Mouse (Mus musculus): ENCODE measurements around the gene Tpte. TPM values are rescaled to one million over a fixed set of nuclear protein-coding genes. Genes with fewer than 3 reads are reported as not detected.

Tpte gene
- polyA plus RNA-seq, 1 experiment from 2014 or later: not detected

DNA sequence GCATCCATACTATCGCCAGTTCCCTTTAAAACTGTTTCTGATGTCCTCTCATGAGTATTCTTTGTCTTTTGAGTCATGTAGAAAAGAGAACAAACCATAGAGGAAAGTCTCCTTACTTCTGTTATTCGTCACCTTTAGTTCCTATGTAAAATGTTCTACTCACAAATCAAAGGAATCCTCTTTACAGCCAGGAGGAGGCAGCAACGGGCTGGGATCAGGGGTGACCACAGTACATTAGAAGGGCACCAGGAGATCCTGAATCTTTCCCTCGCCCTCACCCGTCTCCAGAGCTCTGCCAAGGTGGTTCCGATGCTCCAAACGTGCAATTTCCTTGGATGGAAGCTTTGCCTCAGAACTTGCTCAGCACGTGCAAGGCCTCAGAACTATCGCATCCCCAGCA lies 28.2 kb downstream of the Tpte start:
- Histone ChIP-seq H3K27ac (ENCODE audit: low read length) (no peak overlapping the region), H3K4me3 (replicated peaks; ENCODE audit: low read length) (no peak overlapping the region), H3K4me1 (replicated peaks; ENCODE audit: control insufficient read depth, insufficient read depth, low read length) (no peaks in the 10 kb centered on the region), H3K9me3 (ENCODE audit: control insufficient read depth, low read length) (no peaks in the 10 kb centered on the region), H3K9ac (replicated peaks; ENCODE audit: low read depth, low read length) (no peak overlapping the region), H3K36me3 (ENCODE audit: control insufficient read depth, insufficient read depth) (no peaks in the 10 kb centered on the region), H3K4me2 (ENCODE audit: low read length) (no peak overlapping the region), H3K27me3 (replicated peaks; ENCODE audit: control insufficient read depth, insufficient read depth, low read length) (no peaks in the 10 kb centered on the region)
- ATAC-seq: no peak
- WGBS: 71% methylated on average over 9 of the region's 9 CpGs

DNA sequence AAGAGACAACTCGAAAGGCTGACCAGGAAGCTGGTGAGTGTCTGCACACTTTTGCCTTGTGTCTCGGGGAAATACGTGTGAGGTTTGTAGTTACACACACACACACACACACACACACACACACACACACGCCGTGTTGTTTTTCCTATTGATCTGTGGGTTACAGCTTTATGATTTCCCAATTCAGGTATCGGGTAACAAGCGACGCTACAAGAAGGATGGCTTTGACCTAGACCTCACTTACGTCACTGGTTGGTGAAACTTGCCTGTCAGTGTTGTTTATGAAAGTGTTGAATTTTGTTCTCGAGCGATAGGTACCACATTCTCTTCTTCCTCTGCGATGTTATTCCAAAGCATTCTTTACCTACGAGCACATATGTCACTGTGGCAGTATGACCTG lies 52.2 kb downstream of the Tpte start:
- no peak overlapping the region for H3K4me2 ChIP-seq (ENCODE audit: low read length)
- 93% methylated on average over 13 of the region's 13 CpGs for WGBS
- H3K27me3 ChIP-seq (replicated peaks; ENCODE audit: control insufficient read depth, insufficient read depth, low read length): no peaks in the 10 kb centered on the region
- no peak overlapping the region for H3K9ac ChIP-seq (replicated peaks; ENCODE audit: low read depth, low read length)
- H3K27ac ChIP-seq (ENCODE audit: low read length): no peak overlapping the region
- no peaks in the 10 kb centered on the region for H3K36me3 ChIP-seq (ENCODE audit: control insufficient read depth, insufficient read depth)
- no peaks in the 10 kb centered on the region for H3K9me3 ChIP-seq (ENCODE audit: control insufficient read depth, low read length)
- H3K4me3 ChIP-seq (replicated peaks; ENCODE audit: low read length): no peak overlapping the region
- ATAC-seq: no peak
- H3K4me1 ChIP-seq (replicated peaks; ENCODE audit: control insufficient read depth, insufficient read depth, low read length): no peaks in the 10 kb centered on the region

DNA sequence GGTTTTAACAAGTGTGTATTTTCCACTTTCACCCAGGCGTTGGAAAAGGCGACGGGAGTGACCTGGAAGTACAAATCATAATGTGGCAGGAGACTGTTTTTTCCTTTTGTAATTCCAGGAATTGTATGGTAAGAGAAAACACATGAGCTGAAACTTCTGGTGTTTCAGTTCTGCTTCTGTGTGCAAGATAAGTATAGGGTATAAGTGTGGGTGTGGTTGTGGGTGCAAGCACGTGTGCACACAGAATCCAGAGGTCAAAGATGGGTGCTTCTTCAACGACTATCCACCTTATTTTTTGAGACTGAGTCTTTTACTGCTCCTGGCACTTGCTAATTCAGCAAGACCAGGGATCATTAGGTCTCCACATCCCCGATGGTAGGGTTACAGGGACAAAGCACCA lies 76.1 kb downstream of the Tpte start:
- no peak overlapping the region for H3K27ac ChIP-seq (ENCODE audit: low read length)
- H3K4me2 ChIP-seq (ENCODE audit: low read length): no peak overlapping the region
- no peak overlapping the region for H3K9ac ChIP-seq (replicated peaks; ENCODE audit: low read depth, low read length)
- no peaks in the 10 kb centered on the region for H3K9me3 ChIP-seq (ENCODE audit: control insufficient read depth, low read length)
- no peaks in the 10 kb centered on the region for H3K36me3 ChIP-seq (ENCODE audit: control insufficient read depth, insufficient read depth)
- WGBS: 86% methylated on average over 6 of the region's 6 CpGs
- ATAC-seq: no peak
- H3K4me3 ChIP-seq (replicated peaks; ENCODE audit: low read length): no peak overlapping the region
- no peaks in the 10 kb centered on the region for H3K27me3 ChIP-seq (replicated peaks; ENCODE audit: control insufficient read depth, insufficient read depth, low read length)
- H3K4me1 ChIP-seq (replicated peaks; ENCODE audit: control insufficient read depth, insufficient read depth, low read length): no peaks in the 10 kb centered on the region

DNA sequence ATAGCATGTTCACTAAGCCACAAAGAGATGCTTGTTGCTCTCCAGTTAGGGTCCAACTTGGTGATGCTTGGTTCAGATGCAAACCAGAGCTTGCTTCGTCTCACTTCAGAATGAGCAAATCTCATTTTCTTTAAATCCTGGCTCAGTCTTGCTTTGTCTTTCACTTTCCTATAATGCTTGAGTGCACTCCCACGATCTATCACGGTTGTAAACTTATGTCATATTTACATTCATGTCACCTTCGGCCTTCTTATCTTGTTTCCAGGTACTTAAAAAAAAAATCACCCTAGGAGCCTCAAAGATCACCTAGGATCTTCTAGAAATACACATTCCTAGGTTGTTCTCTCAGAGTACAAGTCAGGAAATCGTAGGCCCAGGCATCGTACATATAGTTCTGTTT lies 76.6 kb downstream of the Tpte start:
- ATAC-seq: no peak
- H3K9ac ChIP-seq (replicated peaks; ENCODE audit: low read depth, low read length): no peak overlapping the region
- H3K27me3 ChIP-seq (replicated peaks; ENCODE audit: control insufficient read depth, insufficient read depth, low read length): no peaks in the 10 kb centered on the region
- no peaks in the 10 kb centered on the region for H3K4me1 ChIP-seq (replicated peaks; ENCODE audit: control insufficient read depth, insufficient read depth, low read length)
- no peaks in the 10 kb centered on the region for H3K9me3 ChIP-seq (ENCODE audit: control insufficient read depth, low read length)
- no peak overlapping the region for H3K27ac ChIP-seq (ENCODE audit: low read length)
- no peaks in the 10 kb centered on the region for H3K36me3 ChIP-seq (ENCODE audit: control insufficient read depth, insufficient read depth)
- H3K4me2 ChIP-seq (ENCODE audit: low read length): no peak overlapping the region
- H3K4me3 ChIP-seq (replicated peaks; ENCODE audit: low read length): no peak overlapping the region
- 89% methylated on average over 6 of the region's 6 CpGs for WGBS

DNA sequence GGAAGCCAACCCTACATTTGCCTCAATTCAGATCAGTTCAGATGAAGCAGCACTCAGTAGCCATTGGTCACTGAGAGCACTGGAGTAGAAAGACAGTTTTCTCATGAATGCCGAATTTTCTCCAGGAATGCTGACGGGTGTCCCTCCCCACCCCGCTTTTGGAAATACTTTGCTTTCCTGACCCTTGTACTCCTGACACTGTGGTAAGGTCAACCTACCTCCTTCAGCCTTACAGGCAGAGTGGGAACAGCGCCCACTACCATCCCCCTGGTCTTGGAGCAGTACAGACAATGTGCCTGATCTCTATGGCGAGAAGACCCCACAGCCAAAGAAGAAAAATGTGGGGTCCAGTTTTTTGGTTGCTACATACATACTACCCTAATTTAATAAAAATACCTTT lies 93.1 kb downstream of the Tpte start:
- no peak for ATAC-seq
- 93% methylated on average over 5 of the region's 5 CpGs for WGBS

DNA sequence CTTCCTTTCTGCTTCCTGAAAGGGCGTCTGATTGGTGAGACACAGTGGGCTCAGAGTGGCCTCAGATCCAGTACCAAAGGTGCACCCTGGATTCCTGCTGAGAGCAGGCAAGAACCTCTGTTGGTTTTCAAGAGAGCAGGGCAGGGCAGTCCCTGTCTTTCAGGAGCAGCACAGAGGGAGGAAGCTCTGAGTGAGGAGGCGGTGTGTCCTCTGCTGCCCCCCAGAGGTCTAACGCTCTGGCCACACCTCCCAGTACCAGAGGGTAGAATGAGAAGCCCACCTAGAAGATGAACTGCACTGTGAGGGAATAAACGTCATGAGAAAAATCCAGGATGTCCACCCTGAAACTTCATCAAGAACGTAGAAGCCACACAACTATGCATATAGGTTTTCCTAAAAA lies 93.7 kb downstream of the Tpte start:
- no peak overlapping the region for H3K4me3 ChIP-seq (replicated peaks; ENCODE audit: low read length)

More for the DNA sequence above, 93.1 kb downstream of the Tpte start:
- Histone ChIP-seq H3K27ac (ENCODE audit: low read length) (no peak overlapping the region), H3K9ac (replicated peaks; ENCODE audit: low read depth, low read length) (no peak overlapping the region), H3K9me3 (ENCODE audit: control insufficient read depth, low read length) (no peaks in the 10 kb centered on the region), H3K36me3 (ENCODE audit: control insufficient read depth, insufficient read depth) (peaks cover 3% of the 10 kb centered on the region; the same call in 1 of the 2 replicates), H3K4me2 (ENCODE audit: low read length) (no peak overlapping the region), H3K4me1 (replicated peaks; ENCODE audit: control insufficient read depth, insufficient read depth, low read length) (no peaks in the 10 kb centered on the region), H3K27me3 (replicated peaks; ENCODE audit: control insufficient read depth, insufficient read depth, low read length) (no peaks in the 10 kb centered on the region), H3K4me3 (replicated peaks; ENCODE audit: low read length) (no peak overlapping the region)

DNA sequence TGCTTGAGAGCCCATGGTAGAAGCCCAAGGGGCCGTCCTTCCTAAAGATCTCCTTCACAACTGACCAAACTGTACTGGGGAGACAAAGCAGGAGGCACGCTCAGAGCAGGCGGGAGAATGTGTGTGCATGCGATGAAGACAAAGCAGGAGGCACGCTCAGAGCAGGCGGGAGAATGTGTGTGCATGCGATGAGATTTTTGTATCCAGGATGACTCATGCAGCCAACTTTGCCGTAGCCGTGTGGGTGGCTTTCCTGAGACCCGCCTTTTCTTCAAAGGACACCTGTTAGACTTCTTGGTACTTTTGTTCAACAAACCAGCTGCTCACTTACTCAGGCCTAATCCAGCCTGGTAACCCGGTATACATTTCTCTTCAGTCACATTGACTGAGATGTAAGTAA lies 97.7 kb downstream of the Tpte start:
- no peaks in the 10 kb centered on the region for H3K27me3 ChIP-seq (replicated peaks; ENCODE audit: control insufficient read depth, insufficient read depth, low read length)
- H3K9me3 ChIP-seq (ENCODE audit: control insufficient read depth, low read length): no peaks in the 10 kb centered on the region
- ATAC-seq: no peak
- peaks cover 3% of the 10 kb centered on the region; the same call in 1 of the 2 replicates for H3K36me3 ChIP-seq (ENCODE audit: control insufficient read depth, insufficient read depth)
- no peak overlapping the region for H3K4me2 ChIP-seq (ENCODE audit: low read length)
- H3K27ac ChIP-seq (ENCODE audit: low read length): no peak overlapping the region
- no peak overlapping the region for H3K4me3 ChIP-seq (replicated peaks; ENCODE audit: low read length)
- WGBS: 94% methylated on average over 11 of the region's 11 CpGs
- H3K9ac ChIP-seq (replicated peaks; ENCODE audit: low read depth, low read length): no peak overlapping the region
- no peaks in the 10 kb centered on the region for H3K4me1 ChIP-seq (replicated peaks; ENCODE audit: control insufficient read depth, insufficient read depth, low read length)

More for the DNA sequence above, 93.7 kb downstream of the Tpte start:
- ATAC-seq: peak; percentile 72; the same call in 1 of the 2 replicates
- Histone ChIP-seq H3K27me3 (replicated peaks; ENCODE audit: control insufficient read depth, insufficient read depth, low read length) (no peaks in the 10 kb centered on the region), H3K36me3 (ENCODE audit: control insufficient read depth, insufficient read depth) (peaks cover 3% of the 10 kb centered on the region; the same call in 1 of the 2 replicates), H3K27ac (ENCODE audit: low read length) (no peak overlapping the region), H3K4me2 (ENCODE audit: low read length) (no peak overlapping the region), H3K4me1 (replicated peaks; ENCODE audit: control insufficient read depth, insufficient read depth, low read length) (no peaks in the 10 kb centered on the region), H3K9ac (replicated peaks; ENCODE audit: low read depth, low read length) (no peak overlapping the region), H3K9me3 (ENCODE audit: control insufficient read depth, low read length) (no peaks in the 10 kb centered on the region)
- WGBS: 40% methylated on average over 5 of the region's 5 CpGs

DNA sequence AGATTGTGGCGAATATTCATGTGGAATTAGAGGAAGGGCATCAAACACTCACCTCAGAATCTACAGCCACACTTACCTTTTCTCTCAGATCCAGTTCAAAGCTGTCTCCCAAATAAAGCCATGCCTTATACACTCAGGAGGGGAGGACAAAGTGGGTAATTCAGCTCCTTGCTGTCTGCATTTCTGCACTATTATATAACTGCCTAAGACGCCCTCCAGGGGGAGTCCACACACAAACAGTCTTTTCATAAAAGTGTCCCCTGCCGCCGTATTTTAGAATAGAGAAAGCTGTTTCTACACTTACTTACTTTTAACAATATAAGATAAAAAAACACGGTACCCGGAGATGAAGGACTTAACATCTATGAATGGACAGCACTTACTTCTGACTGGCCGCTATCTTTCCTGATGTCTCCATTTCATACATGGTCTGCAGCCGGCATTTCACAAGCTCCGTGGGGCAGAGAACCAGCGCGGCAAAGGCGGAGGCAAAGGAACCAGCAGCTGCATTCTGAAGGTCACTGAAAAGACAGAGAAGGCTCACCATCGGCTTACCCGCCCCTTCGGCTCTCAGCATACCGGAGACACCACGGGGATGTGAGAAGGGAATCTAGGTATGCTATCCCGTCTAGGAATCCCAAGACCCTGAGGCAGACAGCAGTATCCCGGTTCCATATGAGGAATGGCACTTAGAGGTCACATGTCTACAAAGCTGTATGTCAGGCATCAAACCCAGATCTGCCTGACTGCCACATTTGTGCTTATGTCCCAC lies 99.8 kb downstream of the Tpte start:
- Histone ChIP-seq H3K4me3 (replicated peaks; ENCODE audit: low read length) (no peak overlapping the region), H3K36me3 (ENCODE audit: control insufficient read depth, insufficient read depth) (peaks cover 3% of the 10 kb centered on the region; the same call in 1 of the 2 replicates), H3K27me3 (replicated peaks; ENCODE audit: control insufficient read depth, insufficient read depth, low read length) (no peaks in the 10 kb centered on the region), H3K4me2 (ENCODE audit: low read length) (no peak overlapping the region), H3K9ac (replicated peaks; ENCODE audit: low read depth, low read length) (no peak overlapping the region), H3K27ac (ENCODE audit: low read length) (no peak overlapping the region), H3K9me3 (ENCODE audit: control insufficient read depth, low read length) (no peaks in the 10 kb centered on the region), H3K4me1 (replicated peaks; ENCODE audit: control insufficient read depth, insufficient read depth, low read length) (no peaks in the 10 kb centered on the region)
- ATAC-seq: no peak
- 78% methylated on average over 19 of the region's 19 CpGs for WGBS

DNA sequence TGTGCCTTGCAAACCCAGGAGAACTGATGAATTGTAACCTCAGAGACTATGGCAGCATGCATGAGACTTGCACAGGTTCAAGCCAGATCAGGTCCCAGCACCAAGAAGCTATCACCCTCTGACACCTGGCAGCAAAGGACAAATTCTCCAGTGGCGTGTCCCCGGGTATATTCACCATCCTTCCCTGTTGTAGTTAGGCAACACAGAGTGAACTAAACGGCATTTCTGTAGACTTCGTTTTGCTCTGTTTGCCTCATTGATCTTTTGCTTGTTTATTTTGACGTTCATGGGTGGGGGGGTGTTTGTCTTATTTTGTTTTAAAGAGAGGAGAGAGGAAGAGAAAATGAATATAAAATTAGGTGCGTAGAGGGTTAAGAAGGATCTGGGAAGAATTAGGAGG lies 101.9 kb downstream of the Tpte start:
- Histone ChIP-seq H3K4me1 (replicated peaks; ENCODE audit: control insufficient read depth, insufficient read depth, low read length) (no peaks in the 10 kb centered on the region), H3K9me3 (ENCODE audit: control insufficient read depth, low read length) (no peaks in the 10 kb centered on the region), H3K9ac (replicated peaks; ENCODE audit: low read depth, low read length) (no peak overlapping the region), H3K36me3 (ENCODE audit: control insufficient read depth, insufficient read depth) (peaks cover 3% of the 10 kb centered on the region; the same call in 1 of the 2 replicates), H3K4me2 (ENCODE audit: low read length) (no peak overlapping the region), H3K4me3 (replicated peaks; ENCODE audit: low read length) (no peak overlapping the region), H3K27ac (ENCODE audit: low read length) (no peak overlapping the region), H3K27me3 (replicated peaks; ENCODE audit: control insufficient read depth, insufficient read depth, low read length) (no peaks in the 10 kb centered on the region)
- no peak for ATAC-seq
- WGBS: 95% methylated on average over 6 of the region's 6 CpGs

Data from forebrain, embryonic 16.5 days (tissue).